Mouse (Mus musculus): ENCODE results near the gene Btbd9. TPM values are rescaled to one million over a fixed set of nuclear protein-coding genes. Genes with fewer than 3 reads are reported as not detected.

Gene Btbd9
- polyA plus RNA-seq, 1 experiment: 31.2 TPM

DNA sequence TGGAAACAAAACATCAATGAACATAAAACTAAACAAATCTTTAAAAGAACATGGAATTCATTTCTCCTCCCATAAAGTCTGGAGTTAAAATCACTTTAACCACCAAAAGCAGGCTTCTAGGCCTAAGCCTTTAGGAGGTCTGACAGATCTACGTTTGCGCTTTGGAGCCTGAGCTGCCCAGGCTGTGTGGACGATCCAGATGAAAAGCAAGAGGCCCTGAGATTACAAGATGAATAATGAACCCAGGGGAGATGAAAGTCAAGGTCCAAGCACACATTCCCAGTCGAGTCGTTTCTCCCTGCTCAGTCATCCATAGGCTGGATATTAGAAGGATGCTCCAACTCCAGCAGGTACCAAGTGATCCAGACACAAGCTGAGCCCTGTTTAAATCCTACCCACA is 39.6 kb downstream of the Btbd9 start:
- H3K4me3 ChIP-seq (ENCODE audit: low read depth, low read length): no peak overlapping the region
- TF ChIP-seq POLR2A (IDR thresholded peaks at IDR 0.05; ENCODE audit: low read depth, low read length) (no peak), CTCF (IDR thresholded peaks at IDR 0.05; ENCODE audit: extremely low read depth, insufficient read length, insufficient replicate concordance, low read depth, low read length) (no peak)
- H3K36me3 ChIP-seq (ENCODE audit: control insufficient read depth, insufficient read depth, low read length): no peaks in the 10 kb centered on the region
- no peaks in the 10 kb centered on the region for H3K27me3 ChIP-seq (ENCODE audit: control insufficient read depth, insufficient read depth, low read length)
- WGBS: 77% methylated on average over 5 of the region's 5 CpGs
- H3K4me1 ChIP-seq (ENCODE audit: control insufficient read depth, insufficient read depth, insufficient read length, low read length): no peaks in the 10 kb centered on the region
- H3K27ac ChIP-seq (ENCODE audit: insufficient read depth, low read depth, low read length): no peak overlapping the region

DNA sequence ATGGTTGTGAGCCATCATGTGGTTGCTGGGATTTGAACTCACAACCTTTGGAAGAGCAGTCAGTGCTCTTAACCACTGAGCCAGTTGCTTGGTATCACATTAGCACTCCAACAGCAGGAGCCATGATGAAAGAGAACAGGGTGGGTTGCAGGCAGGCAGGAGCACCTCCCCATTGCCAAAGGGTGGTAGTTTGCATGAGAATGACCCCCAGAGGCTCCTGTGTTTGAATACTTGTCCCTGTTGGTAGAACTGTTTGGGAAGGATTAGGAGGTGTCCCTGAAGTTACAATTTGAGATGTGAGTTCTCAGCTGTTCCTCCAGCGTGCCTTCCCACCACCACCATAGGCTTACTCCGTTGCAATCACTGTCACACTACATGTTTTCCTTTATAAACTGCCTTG is 43.2 kb downstream of the Btbd9 start:
- Histone ChIP-seq H3K27ac (ENCODE audit: insufficient read depth, low read depth, low read length) (no peak overlapping the region), H3K27me3 (ENCODE audit: control insufficient read depth, insufficient read depth, low read length) (no peaks in the 10 kb centered on the region), H3K36me3 (ENCODE audit: control insufficient read depth, insufficient read depth, low read length) (no peaks in the 10 kb centered on the region), H3K4me1 (ENCODE audit: control insufficient read depth, insufficient read depth, insufficient read length, low read length) (no peaks in the 10 kb centered on the region), H3K4me3 (ENCODE audit: low read depth, low read length) (no peak overlapping the region)
- WGBS: 90% methylated on average over 2 of the region's 2 CpGs
- no peak for TF ChIP-seq CTCF (IDR thresholded peaks at IDR 0.05; ENCODE audit: extremely low read depth, insufficient read length, insufficient replicate concordance, low read depth, low read length)
- TF ChIP-seq POLR2A (IDR thresholded peaks at IDR 0.05; ENCODE audit: low read depth, low read length): no peak

DNA sequence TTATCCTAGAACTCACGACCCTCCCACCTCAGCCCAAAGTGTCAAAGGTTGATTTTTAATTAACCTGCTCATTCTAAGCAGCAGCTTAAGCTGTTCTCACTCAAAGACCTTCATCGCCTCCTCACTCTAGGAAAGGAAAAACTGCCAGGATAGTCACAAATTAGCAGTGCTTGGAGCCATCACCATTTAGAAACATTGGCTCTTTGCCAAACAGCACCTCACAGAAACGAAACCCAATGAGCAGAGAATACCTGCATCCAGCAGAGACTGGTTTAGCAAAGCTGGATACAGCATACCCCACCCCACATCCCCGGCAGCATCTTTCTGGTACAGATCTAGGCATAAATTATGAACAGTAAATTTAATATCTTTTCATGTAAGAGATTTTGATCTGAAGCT is 45.7 kb downstream of the Btbd9 start:
- H3K27me3 ChIP-seq (ENCODE audit: control insufficient read depth, insufficient read depth, low read length): no peaks in the 10 kb centered on the region
- TF ChIP-seq CTCF (IDR thresholded peaks at IDR 0.05; ENCODE audit: extremely low read depth, insufficient read length, insufficient replicate concordance, low read depth, low read length): no peak
- TF ChIP-seq POLR2A (IDR thresholded peaks at IDR 0.05; ENCODE audit: low read depth, low read length): no peak
- 62% methylated on average over 4 of the region's 4 CpGs for WGBS
- no peak overlapping the region for H3K27ac ChIP-seq (ENCODE audit: insufficient read depth, low read depth, low read length)
- no peaks in the 10 kb centered on the region for H3K4me1 ChIP-seq (ENCODE audit: control insufficient read depth, insufficient read depth, insufficient read length, low read length)
- H3K36me3 ChIP-seq (ENCODE audit: control insufficient read depth, insufficient read depth, low read length): peaks cover 7% of the 10 kb centered on the region
- H3K4me3 ChIP-seq (ENCODE audit: low read depth, low read length): no peak overlapping the region

DNA sequence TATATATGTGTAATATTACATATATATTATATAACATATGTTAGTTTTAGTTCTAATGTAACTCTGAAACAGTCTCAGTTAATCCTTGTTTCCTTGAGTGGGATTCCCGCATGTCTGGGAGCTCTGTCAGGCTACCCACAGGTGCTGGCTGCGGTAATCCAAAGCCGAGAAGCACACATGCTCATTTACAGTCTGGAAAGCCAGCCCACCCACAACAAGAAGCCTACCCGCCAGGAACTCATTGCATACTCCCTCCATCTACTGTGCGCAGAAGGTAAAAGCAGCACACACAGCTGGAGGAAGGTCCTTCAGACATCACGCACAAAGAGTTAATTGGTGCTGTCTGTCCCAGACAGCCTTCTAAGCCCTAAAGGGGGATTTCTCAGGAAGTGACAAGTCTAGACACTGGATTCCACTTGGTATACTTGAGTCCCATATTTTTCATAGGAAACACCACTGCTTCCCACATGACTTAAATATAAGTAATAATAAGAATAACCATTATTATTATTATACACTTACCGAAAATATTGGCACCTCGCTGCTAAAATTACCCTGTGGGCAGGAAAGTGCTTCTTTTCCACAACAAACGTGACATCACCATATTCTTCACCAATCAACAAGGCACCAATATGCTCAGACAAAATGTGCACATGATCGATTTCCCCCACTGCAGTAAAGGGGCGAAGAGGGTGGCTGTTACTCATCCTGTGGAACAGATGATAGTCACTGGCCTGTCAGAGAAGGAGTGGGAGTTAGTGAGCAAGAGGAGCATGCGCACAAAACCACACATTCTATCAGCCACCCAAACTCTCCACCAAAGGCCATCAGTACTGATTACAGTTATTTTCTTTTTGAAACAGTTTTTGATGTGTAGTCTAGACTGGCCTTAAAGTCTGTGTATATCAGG is 46.4 kb downstream of the Btbd9 start:
- no peaks in the 10 kb centered on the region for H3K4me1 ChIP-seq (ENCODE audit: control insufficient read depth, insufficient read depth, insufficient read length, low read length)
- H3K27ac ChIP-seq (ENCODE audit: insufficient read depth, low read depth, low read length): no peak overlapping the region
- no peaks in the 10 kb centered on the region for H3K27me3 ChIP-seq (ENCODE audit: control insufficient read depth, insufficient read depth, low read length)
- H3K36me3 ChIP-seq (ENCODE audit: control insufficient read depth, insufficient read depth, low read length): peaks cover 8% of the 10 kb centered on the region
- TF ChIP-seq CTCF (IDR thresholded peaks at IDR 0.05; ENCODE audit: extremely low read depth, insufficient read length, insufficient replicate concordance, low read depth, low read length): no peak
- TF ChIP-seq POLR2A (IDR thresholded peaks at IDR 0.05; ENCODE audit: low read depth, low read length): no peak
- H3K4me3 ChIP-seq (ENCODE audit: low read depth, low read length): no peak overlapping the region
- 91% methylated on average over 12 of the region's 12 CpGs for WGBS

DNA sequence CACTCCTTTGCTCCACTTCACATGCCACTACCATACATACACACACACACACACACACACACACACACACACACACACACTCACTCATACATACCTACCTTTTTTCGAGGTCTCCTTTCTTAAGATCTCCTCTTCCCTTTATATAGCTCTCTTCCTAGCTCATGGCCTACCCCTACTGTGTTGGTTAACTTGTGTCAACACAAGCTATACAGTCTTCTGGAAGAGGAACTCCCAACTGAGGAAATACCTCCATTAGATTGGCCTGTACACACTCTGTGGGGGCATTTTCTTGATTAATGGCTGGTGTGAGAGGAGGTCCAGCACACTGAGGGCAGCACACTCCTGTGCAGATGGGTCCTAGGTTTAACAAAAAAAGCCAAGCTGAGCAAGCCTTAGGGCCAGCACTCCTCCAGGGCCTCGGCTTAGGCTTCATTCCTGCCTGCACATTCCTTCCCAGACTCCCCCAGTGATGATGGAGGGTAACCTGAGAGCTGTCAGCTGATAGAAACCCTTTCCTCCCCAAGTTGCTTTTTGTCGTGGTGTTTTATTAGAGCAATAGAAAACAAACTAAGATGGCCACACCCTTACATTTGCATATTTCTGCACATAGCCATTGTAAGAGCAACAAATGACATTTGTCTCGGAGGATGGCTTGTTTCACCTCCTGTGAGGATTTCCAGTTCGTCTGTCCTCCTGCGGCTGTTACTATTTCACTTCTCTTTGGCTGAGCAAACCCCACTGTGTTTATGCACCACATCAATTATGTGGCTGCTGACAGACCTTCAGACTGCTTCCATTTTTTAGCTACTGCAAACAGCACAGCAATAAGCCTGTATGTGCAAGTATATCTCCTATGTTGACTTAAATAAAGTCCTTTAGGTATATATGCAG is 50.6 kb downstream of the Btbd9 start:
- no peaks in the 10 kb centered on the region for H3K27me3 ChIP-seq (ENCODE audit: control insufficient read depth, insufficient read depth, low read length)
- no peak overlapping the region for H3K27ac ChIP-seq (ENCODE audit: insufficient read depth, low read depth, low read length)
- TF ChIP-seq POLR2A (IDR thresholded peaks at IDR 0.05; ENCODE audit: low read depth, low read length) (no peak), CTCF (IDR thresholded peaks at IDR 0.05; ENCODE audit: extremely low read depth, insufficient read length, insufficient replicate concordance, low read depth, low read length) (no peak)
- H3K4me3 ChIP-seq (ENCODE audit: low read depth, low read length): no peak overlapping the region
- peaks cover 12% of the 10 kb centered on the region for H3K36me3 ChIP-seq (ENCODE audit: control insufficient read depth, insufficient read depth, low read length)
- whole genome bisulfite sequencing: 74% methylated on average over 6 of the region's 6 CpGs
- H3K4me1 ChIP-seq (ENCODE audit: control insufficient read depth, insufficient read depth, insufficient read length, low read length): no peaks in the 10 kb centered on the region

DNA sequence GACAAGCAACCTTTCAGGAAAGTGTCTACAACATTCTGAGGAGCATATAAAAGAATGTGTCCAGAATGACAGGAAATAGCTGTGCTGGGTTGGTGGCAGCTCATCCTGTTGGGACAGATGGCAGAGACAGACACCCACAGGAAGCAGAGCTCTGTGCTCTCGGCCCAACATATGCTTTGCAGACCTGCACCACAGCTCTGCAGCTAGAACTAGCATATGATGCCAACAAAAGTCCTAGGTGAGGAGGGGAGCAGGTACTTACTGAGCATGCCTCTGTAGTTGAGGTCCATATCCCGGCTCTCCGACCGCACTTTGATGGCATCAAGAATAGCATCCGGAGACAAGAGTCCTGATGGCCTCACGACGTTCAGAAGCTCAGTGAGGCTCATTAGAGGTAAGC is 51.8 kb downstream of the Btbd9 start:
- no peak overlapping the region for H3K4me3 ChIP-seq (ENCODE audit: low read depth, low read length)
- no peaks in the 10 kb centered on the region for H3K27me3 ChIP-seq (ENCODE audit: control insufficient read depth, insufficient read depth, low read length)
- H3K4me1 ChIP-seq (ENCODE audit: control insufficient read depth, insufficient read depth, insufficient read length, low read length): no peaks in the 10 kb centered on the region
- no peak overlapping the region for H3K27ac ChIP-seq (ENCODE audit: insufficient read depth, low read depth, low read length)
- WGBS: 90% methylated on average over 7 of the region's 7 CpGs
- TF ChIP-seq POLR2A (IDR thresholded peaks at IDR 0.05; ENCODE audit: low read depth, low read length) (no peak), CTCF (IDR thresholded peaks at IDR 0.05; ENCODE audit: extremely low read depth, insufficient read length, insufficient replicate concordance, low read depth, low read length) (no peak)
- H3K36me3 ChIP-seq (ENCODE audit: control insufficient read depth, insufficient read depth, low read length): peaks cover 13% of the 10 kb centered on the region

DNA sequence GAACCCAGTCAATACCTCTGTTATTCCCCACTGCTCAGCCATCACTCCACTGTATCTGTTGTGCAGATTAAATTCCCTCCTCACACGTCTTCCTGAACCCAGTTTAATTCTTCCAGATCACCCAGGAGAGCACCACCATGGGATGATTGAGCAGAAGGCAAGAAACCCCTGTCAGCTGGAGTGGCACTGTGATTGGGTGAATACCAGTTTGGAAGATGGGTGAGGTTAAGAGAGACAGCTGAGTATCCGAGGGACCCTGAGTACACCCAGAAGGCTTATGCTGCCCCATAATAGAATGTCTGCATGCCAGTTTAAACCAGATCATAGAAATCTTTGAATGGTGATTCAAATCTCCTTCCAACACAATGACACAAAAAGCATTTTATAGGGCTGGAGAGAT is 52.5 kb downstream of the Btbd9 start:
- Histone ChIP-seq H3K27ac (ENCODE audit: insufficient read depth, low read depth, low read length) (no peak overlapping the region), H3K27me3 (ENCODE audit: control insufficient read depth, insufficient read depth, low read length) (no peaks in the 10 kb centered on the region), H3K4me3 (ENCODE audit: low read depth, low read length) (no peak overlapping the region), H3K4me1 (ENCODE audit: control insufficient read depth, insufficient read depth, insufficient read length, low read length) (no peaks in the 10 kb centered on the region), H3K36me3 (ENCODE audit: control insufficient read depth, insufficient read depth, low read length) (peaks cover 14% of the 10 kb centered on the region)
- 92% methylated on average over 2 of the region's 2 CpGs for WGBS
- TF ChIP-seq CTCF (IDR thresholded peaks at IDR 0.05; ENCODE audit: extremely low read depth, insufficient read length, insufficient replicate concordance, low read depth, low read length) (no peak), POLR2A (IDR thresholded peaks at IDR 0.05; ENCODE audit: low read depth, low read length) (no peak)

Measured in small intestine, adult 2 months (tissue).